Mouse (Mus musculus) liver, embryonic 16.5 days (tissue): ENCODE data around the gene Igbp1. TPM values are rescaled to one million over a fixed set of nuclear protein-coding genes. Genes with fewer than 3 reads are reported as not detected.

ENCODE experiments used
- ATAC-seq: fragments of 200-750 bp; cut with Nextera tagmentation; 2 replicates; pipeline ENCODE4 v1.8.0; 2017; ENCODE audit warnings: low read depth, mild to moderate bottlenecking, moderate number of reproducible peaks, moderate library complexity
- H3K27ac ChIP-seq: fragments of 300-500 bp; sonication (generic); 2 replicates; pipeline ENCODE4 v1.5.1; 2014; ENCODE audit warnings: mild to moderate bottlenecking, low read length
- H3K27me3 ChIP-seq: fragments of 300-500 bp; sonication (generic); 2 replicates; pipeline ENCODE4 v1.6.1; 2014; ENCODE audit warnings: low read depth, low read length, mixed read lengths; ENCODE audit not compliant: control insufficient read depth, insufficient read depth
- H3K36me3 ChIP-seq: fragments of 300-500 bp; sonication (generic); 2 replicates; pipeline ENCODE4 v1.6.1; 2014; ENCODE audit warnings: mild to moderate bottlenecking; ENCODE audit not compliant: control insufficient read depth, insufficient read depth
- H3K4me1 ChIP-seq: fragments of 300-500 bp; sonication (generic); 2 replicates; pipeline ENCODE4 v1.6.1; 2014; ENCODE audit warnings: low read depth, low read length, mixed read lengths; ENCODE audit not compliant: control insufficient read depth
- H3K4me2 ChIP-seq: fragments of 300-500 bp; sonication (generic); 2 replicates; pipeline ENCODE4 v1.6.1; 2014; ENCODE audit warnings: low read depth, low read length, mixed read lengths
- H3K4me3 ChIP-seq: fragments of 300-500 bp; sonication (generic); 2 replicates; pipeline ENCODE4 v1.5.1; 2014; ENCODE audit warnings: low read depth, mild to moderate bottlenecking, low read length
- H3K9ac ChIP-seq: fragments of 300-500 bp; sonication (generic); 2 replicates; pipeline ENCODE4 v1.6.1; 2014; ENCODE audit warnings: low read depth, low read length
- H3K9me3 ChIP-seq: fragments of 300-500 bp; sonication (generic); replicated peaks from 2 replicates; pipeline ENCODE4 v1.6.1; 2016; ENCODE audit warnings: low read length; ENCODE audit not compliant: control insufficient read depth
- WGBS: fragments of 180-500 bp; shearing (Covaris S2); extraction: QIAGEN DNeasy Blood & Tissue Kit; methylation state at CpG from one replicate; pipeline ENCODE4 v1.1.7; 2014; ENCODE audit not compliant: insufficient replicate concordance; 5-methylcytosine and 5-hydroxymethylcytosine counted together
- polyA plus RNA-seq: library from polyadenylated mRNA; unstranded; fragments of >200 nt; fragmentation: Nextera tagmentation; extraction: Ambion mirVana; gene quantifications from 2 replicates; pipeline ENCODE4 v1.2.1, GENCODE M21; 2015

Gene Igbp1
- polyA plus RNA-seq, 1 experiment from 2014 or later: 11.3 TPM

DNA sequence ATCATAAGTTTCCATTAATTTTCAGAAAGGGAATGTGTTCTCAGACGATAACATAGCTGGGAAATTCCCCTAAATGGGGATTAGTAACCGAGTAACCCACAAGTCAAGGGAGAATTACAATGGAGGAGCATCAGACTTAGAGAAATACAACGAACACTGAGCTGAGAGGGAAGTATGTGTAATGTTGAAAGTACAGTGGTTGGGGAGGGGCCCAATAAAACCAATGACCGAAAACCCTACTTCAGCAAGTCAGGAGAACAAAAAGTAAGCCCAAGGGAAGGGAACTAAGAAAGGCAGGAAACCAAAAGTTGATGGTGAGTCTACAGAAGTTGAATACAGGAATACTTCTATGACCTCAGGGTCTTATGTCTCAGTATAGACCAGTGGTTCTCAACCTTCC is 14.1 kb downstream of the Igbp1 start:
- ATAC-seq: no peak
- WGBS: 71% methylated on average over 4 of the region's 4 CpGs
- H3K4me1 ChIP-seq: no peaks in the 10 kb centered on the region

DNA sequence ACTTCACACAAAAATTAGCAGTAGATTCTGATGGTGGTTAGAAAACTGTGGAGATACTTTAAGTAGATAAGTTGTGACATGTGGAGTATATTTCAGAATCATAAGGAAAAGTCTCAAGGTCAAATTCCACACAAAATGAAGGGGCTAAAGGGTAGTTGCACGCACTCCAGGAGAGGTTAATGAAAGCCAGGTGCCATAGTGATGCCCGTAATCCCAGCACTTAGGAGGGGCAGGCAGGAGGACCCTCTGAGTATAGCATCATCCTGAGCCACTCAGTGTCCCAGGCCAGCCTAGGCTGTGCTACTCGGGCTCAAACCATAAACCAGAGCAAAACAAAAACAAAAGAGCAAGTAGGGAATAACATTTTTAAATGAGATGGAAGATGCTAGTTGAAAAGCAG is 15.8 kb downstream of the Igbp1 start:
- Histone ChIP-seq H3K9ac (no peak overlapping the region), H3K36me3 (no peaks in the 10 kb centered on the region), H3K27me3 (no peaks in the 10 kb centered on the region; the same call in 1 of the 2 replicates), H3K27ac (no peak overlapping the region), H3K4me2 (no peak overlapping the region), H3K4me3 (no peak overlapping the region), H3K4me1 (no peaks in the 10 kb centered on the region), H3K9me3 (no peaks in the 10 kb centered on the region)
- ATAC-seq: no peak
- 63% methylated on average over 3 of the region's 3 CpGs for WGBS

More for the DNA sequence above, 14.1 kb downstream of the Igbp1 start:
- Histone ChIP-seq H3K36me3 (no peaks in the 10 kb centered on the region), H3K9ac (no peak overlapping the region), H3K27me3 (no peaks in the 10 kb centered on the region; the same call in 1 of the 2 replicates), H3K4me3 (no peak overlapping the region), H3K9me3 (no peaks in the 10 kb centered on the region), H3K27ac (no peak overlapping the region), H3K4me2 (no peak overlapping the region)

DNA sequence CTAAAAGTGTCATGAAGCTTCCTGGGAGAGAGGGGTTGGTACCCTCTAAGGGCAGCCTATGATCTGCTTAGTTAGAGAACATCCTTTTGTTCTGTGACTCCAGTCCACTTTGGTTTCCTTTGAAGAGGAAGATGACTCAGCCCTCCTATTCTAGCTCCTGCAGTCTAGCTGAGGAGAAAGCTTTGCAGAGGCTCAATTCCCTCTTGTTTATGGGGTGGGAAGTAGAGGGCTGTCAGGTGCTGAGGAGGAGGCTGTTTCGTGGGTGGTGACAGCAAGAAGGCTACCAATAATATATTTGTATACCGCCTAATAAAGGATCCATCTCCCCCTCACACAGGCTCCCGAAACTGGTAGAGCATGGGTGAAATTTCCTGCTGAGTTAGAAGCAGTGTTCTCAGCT is 22.6 kb downstream of the Igbp1 start:
- no peak overlapping the region for H3K27ac ChIP-seq
- H3K4me1 ChIP-seq: no peaks in the 10 kb centered on the region
- H3K4me3 ChIP-seq: no peak overlapping the region
- no peaks in the 10 kb centered on the region for H3K27me3 ChIP-seq
- ATAC-seq: no peak
- H3K9ac ChIP-seq: no peak overlapping the region
- no peak overlapping the region for H3K4me2 ChIP-seq
- 65% methylated on average over 3 of the region's 3 CpGs for WGBS
- H3K9me3 ChIP-seq: no peaks in the 10 kb centered on the region
- H3K36me3 ChIP-seq: no peaks in the 10 kb centered on the region

DNA sequence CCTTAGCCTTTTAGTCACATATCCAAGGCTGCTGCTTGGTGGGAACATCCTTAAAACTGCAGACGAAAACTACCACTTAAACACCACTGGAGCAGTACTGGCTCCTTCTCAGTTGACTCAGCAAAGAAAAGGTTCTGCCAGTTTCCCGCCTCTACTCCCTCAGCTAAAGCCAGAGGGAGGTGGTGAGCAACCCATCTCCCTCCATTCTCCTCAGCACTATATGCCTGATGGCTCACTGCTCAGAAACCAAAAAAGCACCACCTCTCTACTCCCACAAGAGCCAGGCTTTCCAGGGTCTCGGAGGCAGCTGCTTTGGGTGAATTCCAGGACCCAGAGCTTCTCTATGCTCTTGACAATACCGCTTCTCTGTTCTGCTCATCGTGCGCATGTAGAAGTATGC is 23.5 kb downstream of the Igbp1 start:
- no peak overlapping the region for H3K27ac ChIP-seq
- no peaks in the 10 kb centered on the region for H3K4me1 ChIP-seq
- H3K9me3 ChIP-seq: no peaks in the 10 kb centered on the region
- 69% methylated on average over 6 of the region's 6 CpGs for WGBS
- no peak overlapping the region for H3K4me3 ChIP-seq
- H3K27me3 ChIP-seq: no peaks in the 10 kb centered on the region
- no peaks in the 10 kb centered on the region for H3K36me3 ChIP-seq
- no peak for ATAC-seq
- H3K9ac ChIP-seq: no peak overlapping the region
- H3K4me2 ChIP-seq: no peak overlapping the region

DNA sequence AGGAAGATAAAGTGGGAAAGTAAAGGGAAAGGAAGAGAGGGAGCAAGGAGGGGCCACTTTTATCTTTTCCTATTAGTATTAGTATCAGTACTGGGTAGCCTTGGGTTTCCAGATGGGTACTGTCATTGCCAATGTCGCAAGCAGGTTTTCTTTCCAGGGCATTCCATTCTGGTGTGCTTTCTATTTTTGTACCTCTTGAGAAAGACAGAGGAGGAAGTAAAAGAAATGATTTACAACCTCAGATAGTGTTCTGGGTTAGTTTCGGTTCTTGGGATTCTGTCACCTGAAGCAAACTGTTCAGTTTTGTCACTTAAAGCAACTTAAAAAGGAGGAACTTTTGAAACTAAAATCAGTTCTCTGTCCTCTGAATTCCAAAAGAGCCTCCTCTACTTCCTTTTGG is 24.4 kb downstream of the Igbp1 start:
- Histone ChIP-seq H3K36me3 (no peaks in the 10 kb centered on the region), H3K27ac (no peak overlapping the region), H3K4me2 (no peak overlapping the region), H3K4me1 (no peaks in the 10 kb centered on the region), H3K9me3 (no peaks in the 10 kb centered on the region), H3K27me3 (no peaks in the 10 kb centered on the region), H3K4me3 (no peak overlapping the region), H3K9ac (no peak overlapping the region)
- no peak for ATAC-seq
- WGBS: 61% methylated on average over 2 of the region's 2 CpGs

DNA sequence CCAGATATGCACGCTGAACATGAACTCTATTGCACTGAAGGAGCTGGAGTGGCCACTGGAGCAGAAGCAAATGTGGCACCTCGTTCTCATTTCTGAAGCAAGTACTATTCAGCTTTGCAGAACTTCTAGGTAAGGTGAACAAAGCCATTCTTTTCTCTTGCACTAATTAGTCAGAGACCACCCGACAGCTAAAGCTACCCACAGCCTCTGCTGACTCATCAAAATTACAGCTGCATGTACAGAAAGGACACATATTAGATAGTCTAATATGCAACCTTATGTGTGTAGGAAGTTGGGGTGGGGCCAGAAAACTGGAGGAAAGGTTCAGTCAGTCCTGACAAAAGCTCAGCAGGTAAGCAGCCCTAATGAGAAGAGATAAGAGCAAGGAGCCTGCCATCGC is 30.4 kb downstream of the Igbp1 start, which contains the start of gene Dgat2l6:
Gene Dgat2l6, plus strand, starts transcription at position 368 of the 400 bp plus-strand sequence.
- 66% methylated on average over 4 of the region's 4 CpGs for WGBS
- H3K4me3 ChIP-seq: no peak within 1 kb of the TSS
- no peaks in the 10 kb centered on the region for H3K4me1 ChIP-seq
- no peak for ATAC-seq
- no peaks in the 10 kb centered on the region for H3K9me3 ChIP-seq
- no peak within 1 kb of the TSS for H3K4me2 ChIP-seq
- H3K9ac ChIP-seq: no peak within 1 kb of the TSS
- H3K27me3 ChIP-seq: no peaks in the 10 kb centered on the region; the same call in 1 of the 2 replicates
- no peak within 1 kb of the TSS for H3K27ac ChIP-seq
- no peaks in the 10 kb centered on the region for H3K36me3 ChIP-seq

DNA sequence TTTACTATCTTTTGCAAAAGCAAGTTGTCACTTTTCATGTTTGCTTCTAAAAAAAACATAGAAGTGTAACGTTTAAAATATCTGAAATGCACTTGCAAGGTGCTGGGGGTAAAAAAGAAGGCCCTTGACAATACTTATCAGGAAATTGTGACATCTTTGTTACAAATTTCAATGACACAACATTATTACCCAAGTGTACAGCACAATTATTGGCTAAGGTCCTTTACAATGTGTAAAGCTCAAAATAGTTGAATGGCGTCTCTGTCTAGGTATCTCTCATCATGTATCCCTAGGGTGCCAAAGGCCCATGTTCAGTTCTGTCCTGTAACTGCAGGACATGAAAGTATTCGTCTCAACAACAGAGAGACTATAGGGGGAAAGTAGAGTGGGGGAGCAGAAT is 61.9 kb downstream of the Igbp1 start:
- Histone ChIP-seq H3K4me3 (no peak overlapping the region), H3K9me3 (no peaks in the 10 kb centered on the region), H3K27me3 (no peaks in the 10 kb centered on the region), H3K9ac (no peak overlapping the region), H3K27ac (no peak overlapping the region), H3K4me1 (no peaks in the 10 kb centered on the region), H3K36me3 (no peaks in the 10 kb centered on the region), H3K4me2 (no peak overlapping the region)
- no peak for ATAC-seq
- 56% methylated on average over 3 of the region's 3 CpGs for WGBS

DNA sequence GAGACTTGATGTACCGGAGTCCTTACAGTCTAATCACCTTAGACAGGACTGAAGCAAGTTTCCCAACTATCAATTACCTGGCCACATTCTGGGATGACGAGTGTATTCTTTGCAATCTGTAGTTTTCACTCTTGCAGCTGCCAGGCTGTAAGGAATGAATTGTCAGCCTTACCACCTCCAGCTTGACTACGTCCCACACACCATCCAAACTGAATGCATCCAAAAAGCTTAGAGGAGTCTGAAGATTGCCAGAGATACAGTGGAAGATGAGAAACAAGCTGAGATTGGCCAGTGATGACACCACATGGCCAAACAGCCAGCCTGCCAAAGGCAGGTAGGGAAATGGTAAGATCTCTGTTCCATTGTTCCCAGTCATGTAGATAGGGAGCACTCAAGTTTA is 71.6 kb downstream of the Igbp1 start:
- no peaks in the 10 kb centered on the region for H3K36me3 ChIP-seq
- H3K27me3 ChIP-seq: no peaks in the 10 kb centered on the region; the same call in 1 of the 2 replicates
- no peaks in the 10 kb centered on the region for H3K4me1 ChIP-seq
- no peak overlapping the region for H3K4me2 ChIP-seq
- no peak overlapping the region for H3K9ac ChIP-seq
- ATAC-seq: no peak
- H3K4me3 ChIP-seq: no peak overlapping the region
- H3K9me3 ChIP-seq: no peaks in the 10 kb centered on the region
- H3K27ac ChIP-seq: no peak overlapping the region
- WGBS: 74% methylated on average over 3 of the region's 3 CpGs
